Mouse (Mus musculus): ENCODE data around the gene Gm49395. TPM values are rescaled to one million over a fixed set of nuclear protein-coding genes. Genes with fewer than 3 reads are reported as not detected.

Gm49395 gene
- polyA plus RNA-seq, 1 experiment = 13.1 TPM

GRCm38 (mm10) chr13:114987668-114988067, 114.1 kb downstream of the Gm49395 start:
- no peak for DNase-seq (ENCODE audit: low spot score)

GRCm38 (mm10) chr13:114987161-114987560, 114.6 kb downstream of the Gm49395 start:
- no peak for DNase-seq (ENCODE audit: low spot score)

Other genes with a start within 250 kb of the Gm49395 start
- gene Itga2, start 169.8 kb downstream of the Gm49395 start, polyA plus RNA-seq (2012; rRNA removed) = 4.7 and 5.4 TPM in 2 replicates
- gene Pelo, start 11.7 kb downstream of the Gm49395 start, polyA plus RNA-seq (2012; rRNA removed) = 32.8 and 39.0 TPM in 2 replicates
- 48.4 and 68.4 TPM in 2 replicates for gene Itga1, start within 50 bp of the Gm49395 start, polyA plus RNA-seq (2012; rRNA removed)